Mouse (Mus musculus): ENCODE measurements around the gene Phldb2. TPM values are rescaled to one million over a fixed set of nuclear protein-coding genes. Genes with fewer than 3 reads are reported as not detected.

Phldb2 gene
- polyA plus RNA-seq, 1 experiment from 2014 or later, result 32.9 TPM

DNA sequence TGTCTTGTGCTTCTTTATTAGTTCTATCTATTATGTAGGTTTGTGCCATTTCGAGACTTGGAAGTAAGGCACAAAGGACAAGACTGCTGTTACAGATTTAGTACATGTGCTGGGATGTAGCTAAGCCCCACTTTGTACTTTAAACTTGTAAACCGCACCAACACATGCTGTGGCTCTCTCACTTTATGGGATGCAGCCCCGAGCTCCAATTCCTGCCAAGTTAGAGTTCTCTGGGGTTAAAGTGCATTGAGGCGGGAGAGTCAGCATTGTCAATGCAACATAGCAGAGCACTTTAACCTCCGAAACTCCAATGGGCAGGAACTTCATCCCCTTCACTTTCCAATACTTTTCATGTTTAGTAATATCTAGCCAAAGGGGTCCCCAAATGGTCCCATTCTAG lies 224.2 kb downstream of the Phldb2 start:
- no peak overlapping the region for H3K4me2 ChIP-seq (replicated peaks)
- no peak for ATAC-seq (ENCODE audit: low FRiP score, low read depth)
- no peak overlapping the region for H3K9ac ChIP-seq
- H3K36me3 ChIP-seq, result peaks cover 32% of the 10 kb centered on the region
- no peak overlapping the region for H3K4me3 ChIP-seq
- H3K27ac ChIP-seq, result no peak overlapping the region
- no peaks in the 10 kb centered on the region for H3K9me3 ChIP-seq
- WGBS, result 84% methylated on average over 5 of the region's 5 CpGs
- H3K4me1 ChIP-seq, result 0 out of 2 replicates have a peak, but pooled peaks cover 7% of the 10 kb centered on the region
- H3K27me3 ChIP-seq (replicated peaks), result no peaks in the 10 kb centered on the region

DNA sequence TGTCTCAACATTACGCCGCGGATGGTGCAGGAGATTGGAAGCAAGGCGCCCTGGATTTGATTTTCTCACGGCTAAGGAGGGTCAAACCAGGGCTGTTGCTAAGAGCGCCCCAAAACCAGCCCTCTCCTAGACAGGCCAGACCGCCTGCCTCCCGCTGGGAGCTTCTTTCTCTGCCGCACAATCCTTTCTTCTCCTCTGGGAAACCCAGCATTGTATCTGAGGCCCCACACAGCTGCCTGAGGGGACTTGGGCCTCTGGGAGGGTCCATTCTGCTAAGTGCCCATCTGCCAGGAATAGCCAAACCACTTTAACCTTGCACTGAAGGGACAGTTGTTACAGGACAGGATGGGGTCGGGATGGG lies 228.7 kb downstream of the Phldb2 start:
- H3K9ac ChIP-seq, result peak overlapping the region; percentile 84
- H3K4me1 ChIP-seq, result peaks cover 41% of the 10 kb centered on the region
- peak overlapping the region; percentile 64 for H3K4me2 ChIP-seq (replicated peaks)
- peak overlapping the region; percentile 56 for H3K4me3 ChIP-seq
- peak; percentile 86 for ATAC-seq (ENCODE audit: low FRiP score, low read depth)
- H3K36me3 ChIP-seq, result peaks cover 29% of the 10 kb centered on the region
- H3K9me3 ChIP-seq, result no peaks in the 10 kb centered on the region
- H3K27ac ChIP-seq, result peak overlapping the region; percentile 93
- under 1% methylated on average over 10 of the region's 10 CpGs for whole genome bisulfite sequencing
- no peaks in the 10 kb centered on the region for H3K27me3 ChIP-seq (replicated peaks)

DNA sequence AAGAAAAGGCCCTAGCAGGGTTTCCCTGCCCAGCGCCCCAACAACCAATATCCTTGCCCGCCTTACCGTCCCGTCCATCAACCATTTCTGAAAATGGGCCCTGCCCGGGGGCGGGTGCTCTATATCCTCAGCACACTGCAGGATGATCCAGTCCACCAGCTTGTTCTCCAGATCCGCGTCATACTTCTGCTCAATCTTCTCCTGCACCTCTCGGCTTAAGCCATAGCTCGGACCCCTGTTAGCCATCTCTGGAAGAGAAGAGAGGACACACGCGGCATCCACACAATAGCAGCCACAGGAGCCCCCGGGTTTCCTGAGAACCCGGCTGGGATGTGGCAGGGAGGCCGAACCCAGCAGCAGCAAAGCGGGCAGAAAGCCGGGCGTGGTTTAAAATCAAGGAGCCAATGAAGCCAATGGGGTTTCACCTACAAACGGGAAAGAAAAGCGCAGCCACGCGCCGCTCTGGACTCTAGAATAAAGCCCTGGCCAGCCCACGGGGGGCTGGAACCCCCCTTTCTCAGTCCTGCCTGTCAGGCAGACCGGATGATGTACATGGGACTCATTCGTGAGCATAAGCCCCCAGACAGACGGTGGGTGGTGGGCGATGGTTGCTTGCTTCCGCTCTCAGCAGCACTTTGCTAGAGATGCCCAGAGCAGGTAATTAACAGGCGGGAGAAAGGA lies 229.2 kb downstream of the Phldb2 start, which contains the start of gene Tagln3:
Gene Tagln3 (minus strand): TSS at position 548 of the 681 bp plus-strand sequence.
- Histone ChIP-seq H3K27ac (peak within 1 kb of the TSS; percentile 93), H3K27me3 (replicated peaks) (no peaks in the 10 kb centered on the region), H3K4me3 (peak within 1 kb of the TSS; percentile 56), H3K9me3 (no peaks in the 10 kb centered on the region), H3K4me2 (replicated peaks) (peak within 1 kb of the TSS; percentile 64), H3K9ac (peak within 1 kb of the TSS; percentile 84), H3K4me1 (peaks cover 45% of the 10 kb centered on the region), H3K36me3 (peaks cover 29% of the 10 kb centered on the region)
- peak; percentile 90 for ATAC-seq (ENCODE audit: low FRiP score, low read depth)
- under 1% methylated on average over 30 of the region's 30 CpGs for WGBS

DNA sequence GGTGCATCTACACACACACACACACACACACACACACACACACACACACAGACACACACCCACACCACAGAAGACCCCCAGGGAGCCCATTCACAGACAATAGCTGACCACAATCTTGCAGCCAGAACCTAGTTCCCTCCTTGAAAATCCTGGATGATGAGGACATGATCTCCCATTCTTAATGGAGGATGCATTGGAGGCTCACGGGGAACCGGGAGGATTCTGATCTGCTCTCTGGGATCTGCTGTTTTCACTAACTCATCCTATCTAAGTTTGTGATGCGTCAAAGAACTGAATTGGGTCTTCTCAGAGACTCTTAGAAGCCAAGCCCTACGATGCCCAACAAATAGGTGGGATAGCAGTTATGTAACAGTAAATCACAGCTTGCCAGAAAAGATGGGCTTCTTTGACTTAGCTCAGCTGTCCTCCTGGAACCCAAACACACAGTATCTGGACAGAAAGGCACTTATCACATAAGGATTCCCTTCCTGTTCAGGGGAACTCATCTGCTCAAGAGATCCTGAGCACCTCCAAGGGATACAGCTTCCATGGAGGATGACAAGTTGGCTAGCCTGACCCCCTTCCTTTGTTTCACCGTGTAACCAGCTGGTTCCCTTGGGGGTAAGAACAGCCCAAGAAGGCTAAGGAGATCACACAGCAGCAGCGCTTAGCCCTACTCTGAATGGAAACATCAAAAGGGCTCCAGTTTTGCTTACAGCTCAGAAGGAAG lies 230.1 kb downstream of the Phldb2 start:
- H3K27ac ChIP-seq, result peak overlapping the region; percentile 93
- ATAC-seq (ENCODE audit: low FRiP score, low read depth), result peak; percentile 46
- 28% methylated on average over 6 of the region's 6 CpGs for WGBS
- peak overlapping the region; percentile 56 for H3K4me3 ChIP-seq
- H3K4me1 ChIP-seq, result peaks cover 45% of the 10 kb centered on the region
- no peaks in the 10 kb centered on the region for H3K27me3 ChIP-seq (replicated peaks)
- peak overlapping the region; percentile 84 for H3K9ac ChIP-seq
- no peaks in the 10 kb centered on the region for H3K9me3 ChIP-seq
- peaks cover 33% of the 10 kb centered on the region for H3K36me3 ChIP-seq
- H3K4me2 ChIP-seq (replicated peaks), result peak overlapping the region; percentile 64

DNA sequence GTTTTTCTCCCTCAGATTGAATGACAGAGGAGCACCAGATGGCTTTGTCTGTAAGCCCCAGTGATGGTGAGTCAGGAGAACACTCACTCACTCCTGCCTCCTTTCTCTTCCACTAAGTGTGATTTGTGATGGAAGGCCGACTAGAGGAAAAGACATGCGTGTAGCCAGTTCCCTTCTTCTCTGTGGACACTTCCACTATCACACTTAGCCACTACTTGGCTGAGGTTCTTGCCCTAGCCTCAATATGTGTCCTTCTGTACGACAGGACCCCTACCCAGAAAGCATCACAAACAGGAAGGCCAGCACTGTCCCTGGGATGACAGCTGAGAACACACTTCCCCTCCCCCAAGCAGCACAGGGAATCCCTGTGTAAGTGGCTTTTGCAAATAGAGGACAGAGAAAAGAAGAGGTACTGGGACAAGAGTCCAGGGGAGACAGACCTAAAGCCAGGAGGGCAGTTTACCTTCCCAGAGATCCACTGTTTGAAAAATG lies 230.9 kb downstream of the Phldb2 start:
- H3K9ac ChIP-seq, result peak overlapping the region; percentile 84

DNA sequence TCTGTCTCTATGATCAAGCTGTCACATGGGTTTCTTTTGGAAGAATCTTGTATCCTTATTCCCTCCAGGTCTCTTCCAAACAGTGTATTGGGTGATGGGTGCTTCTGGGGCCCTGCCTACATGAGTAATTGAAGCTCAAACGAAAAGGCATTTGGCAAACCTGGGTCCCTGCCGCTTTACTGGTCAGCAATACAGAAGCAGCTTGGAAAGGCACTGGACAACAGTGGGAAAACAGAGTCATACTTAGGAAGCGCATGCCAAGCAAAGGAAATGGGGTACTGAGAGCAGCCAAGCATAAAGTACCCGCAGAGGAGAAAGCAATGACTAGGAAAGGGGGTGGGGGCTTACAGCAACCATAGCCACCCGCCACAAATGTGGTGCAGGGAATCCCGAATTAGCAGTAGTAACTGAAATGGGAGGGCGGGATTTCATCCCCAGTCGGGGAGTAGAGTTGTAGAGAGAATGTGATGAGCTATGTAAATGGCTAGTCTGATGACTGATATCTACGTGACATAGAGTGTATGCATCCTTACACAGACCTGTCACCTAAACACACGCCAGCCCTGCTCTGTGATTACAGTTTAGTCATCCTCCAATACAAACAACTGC lies 233.3 kb downstream of the Phldb2 start:
- Histone ChIP-seq H3K4me2 (replicated peaks) (peak overlapping the region; percentile 64), H3K4me3 (peak overlapping the region; percentile 4; the same call in 1 of the 2 replicates), H3K4me1 (peaks cover 38% of the 10 kb centered on the region), H3K9me3 (no peaks in the 10 kb centered on the region), H3K36me3 (peaks cover 60% of the 10 kb centered on the region), H3K9ac (no peak overlapping the region; the same call in 1 of the 2 replicates), H3K27ac (no peak overlapping the region), H3K27me3 (replicated peaks) (no peaks in the 10 kb centered on the region)
- 90% methylated on average over 10 of the region's 10 CpGs for WGBS
- no peak for ATAC-seq (ENCODE audit: low FRiP score, low read depth)

More for the DNA sequence above, 230.9 kb downstream of the Phldb2 start:
- Histone ChIP-seq H3K4me1 (peaks cover 45% of the 10 kb centered on the region), H3K36me3 (peaks cover 39% of the 10 kb centered on the region), H3K4me2 (replicated peaks) (peak overlapping the region; percentile 64), H3K4me3 (peak overlapping the region; percentile 56), H3K27me3 (replicated peaks) (no peaks in the 10 kb centered on the region), H3K27ac (peak overlapping the region; percentile 93), H3K9me3 (no peaks in the 10 kb centered on the region)
- 0 out of 2 replicates have a peak, but pooled peaks have one; percentile 7 for ATAC-seq (ENCODE audit: low FRiP score, low read depth)
- 47% methylated on average over 3 of the region's 3 CpGs for WGBS

DNA sequence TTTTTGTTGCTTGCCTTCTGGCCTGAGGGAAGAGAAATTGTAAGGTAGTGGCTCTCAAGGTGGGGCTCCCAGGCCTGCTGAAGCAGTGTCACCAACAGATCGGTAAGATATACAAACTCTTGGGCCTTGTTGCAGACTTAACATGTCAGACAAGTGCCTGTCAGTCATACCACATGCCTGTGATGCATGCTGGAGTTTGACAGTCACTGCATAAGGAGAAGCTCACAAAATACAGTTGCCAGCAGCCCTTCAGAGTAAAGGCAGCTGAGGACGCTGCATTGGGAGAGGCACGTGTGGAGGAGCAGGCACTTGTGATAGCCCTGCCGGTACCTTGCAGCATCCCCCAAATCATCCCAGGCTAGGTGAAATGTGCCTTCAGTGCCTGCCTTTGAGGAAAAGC lies 235.1 kb downstream of the Phldb2 start:
- Histone ChIP-seq H3K36me3 (peaks cover 76% of the 10 kb centered on the region), H3K4me1 (peaks cover 44% of the 10 kb centered on the region)
- WGBS, result 96% methylated on average over 4 of the region's 4 CpGs

DNA sequence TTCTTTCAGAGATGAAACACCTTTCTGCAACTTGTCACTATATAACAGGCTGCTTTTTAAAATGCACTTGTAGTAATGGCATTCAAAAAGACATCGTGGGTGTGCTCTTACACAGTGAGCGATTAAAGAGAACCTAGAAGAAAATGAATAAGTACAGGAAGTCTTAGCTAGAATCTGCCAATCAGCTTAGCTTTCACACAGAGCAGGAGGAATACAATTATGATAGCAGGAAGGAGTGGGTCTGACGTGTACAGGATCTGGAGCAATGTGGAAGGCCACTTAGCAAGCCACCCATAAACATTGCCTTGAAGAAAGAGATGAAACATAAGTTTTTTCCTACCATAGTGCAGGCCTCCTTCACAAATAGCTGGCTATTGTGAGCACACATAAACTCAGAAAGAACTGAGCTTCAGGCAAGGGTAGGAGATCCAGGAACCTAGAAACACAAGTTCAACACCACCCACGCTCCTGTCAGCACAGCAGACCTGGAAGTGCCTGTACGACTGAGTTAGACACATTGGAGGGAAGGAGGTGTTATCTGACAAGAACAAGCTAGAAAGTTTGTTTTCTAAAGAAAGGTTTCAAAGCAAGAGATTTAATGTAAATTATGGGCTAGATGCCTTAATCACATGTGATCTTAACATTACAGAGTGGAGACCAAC lies 238.8 kb downstream of the Phldb2 start:
- Histone ChIP-seq H3K36me3 (peaks cover 80% of the 10 kb centered on the region), H3K4me3 (no peak overlapping the region), H3K9ac (no peak overlapping the region), H3K4me2 (replicated peaks) (no peak overlapping the region), H3K27me3 (replicated peaks) (no peaks in the 10 kb centered on the region), H3K27ac (no peak overlapping the region), H3K9me3 (no peaks in the 10 kb centered on the region), H3K4me1 (peaks cover 9% of the 10 kb centered on the region)
- WGBS, result 89% methylated on average over 5 of the region's 5 CpGs
- ATAC-seq (ENCODE audit: low FRiP score, low read depth), result no peak

More for the DNA sequence above, 235.1 kb downstream of the Phldb2 start:
- no peak for ATAC-seq (ENCODE audit: low FRiP score, low read depth)
- Histone ChIP-seq H3K9ac (no peak overlapping the region), H3K9me3 (no peaks in the 10 kb centered on the region), H3K27me3 (replicated peaks) (no peaks in the 10 kb centered on the region), H3K27ac (no peak overlapping the region), H3K4me2 (replicated peaks) (no peak overlapping the region), H3K4me3 (no peak overlapping the region)

DNA sequence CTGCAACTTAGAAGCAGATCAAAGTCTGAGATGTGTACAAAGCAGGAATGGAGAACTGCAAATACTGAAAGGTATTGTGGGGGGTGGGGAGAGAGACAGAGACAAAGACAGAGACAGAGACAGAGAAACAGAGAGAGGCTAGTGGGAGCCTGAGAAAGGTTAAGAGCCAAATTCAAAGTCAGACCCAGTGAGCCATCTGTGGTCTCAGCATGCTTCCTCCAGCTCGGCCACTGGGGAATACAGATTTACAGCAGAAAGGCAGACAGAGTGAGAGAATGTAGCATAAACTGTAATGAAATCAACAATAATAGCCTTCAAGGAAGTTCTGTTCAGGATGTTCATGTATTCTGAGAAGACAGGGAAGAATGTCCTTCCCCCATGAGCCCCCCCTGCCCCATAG lies 239.5 kb downstream of the Phldb2 start:
- Histone ChIP-seq H3K4me3 (no peak overlapping the region), H3K9me3 (no peaks in the 10 kb centered on the region), H3K36me3 (peaks cover 75% of the 10 kb centered on the region), H3K27me3 (replicated peaks) (no peaks in the 10 kb centered on the region), H3K27ac (no peak overlapping the region; the same call in 1 of the 2 replicates), H3K4me1 (peaks cover 6% of the 10 kb centered on the region), H3K9ac (no peak overlapping the region), H3K4me2 (replicated peaks) (no peak overlapping the region)
- no peak for ATAC-seq (ENCODE audit: low FRiP score, low read depth)
- WGBS, result 71% methylated on average over 1 of the region's 1 CpGs

DNA sequence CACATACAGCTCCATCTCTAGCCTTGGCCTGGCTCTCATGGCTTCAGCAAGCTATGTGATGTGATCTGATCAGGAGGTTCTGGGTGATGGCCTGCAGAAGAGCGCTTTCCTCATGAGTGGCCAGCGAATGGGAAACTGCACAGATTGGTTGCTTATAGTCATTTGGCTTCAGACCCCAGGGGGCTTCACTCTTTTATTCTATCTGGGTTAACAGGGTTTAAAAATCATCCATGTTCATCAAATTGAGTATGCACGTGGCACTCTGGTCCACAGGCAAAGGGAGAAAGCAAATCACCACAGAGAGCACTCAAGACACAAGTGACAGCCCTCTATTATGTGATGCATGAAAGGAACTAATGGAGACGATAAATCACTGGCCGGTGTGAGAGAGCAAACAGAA lies 240.1 kb downstream of the Phldb2 start:
- H3K27me3 ChIP-seq (replicated peaks), result no peaks in the 10 kb centered on the region
- H3K4me1 ChIP-seq, result peaks cover 6% of the 10 kb centered on the region
- no peak overlapping the region for H3K27ac ChIP-seq
- WGBS, result 59% methylated on average over 5 of the region's 5 CpGs
- peaks cover 68% of the 10 kb centered on the region for H3K36me3 ChIP-seq
- H3K4me3 ChIP-seq, result no peak overlapping the region
- peak; percentile 46; the same call in 1 of the 2 replicates for ATAC-seq (ENCODE audit: low FRiP score, low read depth)
- H3K9me3 ChIP-seq, result no peaks in the 10 kb centered on the region
- no peak overlapping the region for H3K4me2 ChIP-seq (replicated peaks)
- no peak overlapping the region for H3K9ac ChIP-seq

DNA sequence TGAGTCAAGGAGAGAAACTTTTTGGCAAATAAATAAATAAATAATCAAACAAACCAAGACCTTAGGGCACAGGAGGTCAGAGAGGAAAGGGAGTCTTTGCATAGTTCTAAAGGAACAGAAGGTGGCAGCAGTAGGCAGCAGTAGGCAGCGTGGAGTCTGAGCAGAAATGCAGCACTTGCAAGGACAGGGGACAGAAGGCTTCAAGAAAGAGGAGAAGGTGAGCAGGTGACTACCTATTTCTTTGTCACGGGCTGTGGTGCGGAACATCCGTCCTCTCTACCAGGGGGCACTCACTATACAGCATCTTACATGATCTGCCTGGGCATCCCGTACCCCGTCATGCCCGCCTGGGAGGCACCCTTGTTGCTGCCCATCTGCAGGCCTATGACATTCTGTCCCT lies 242.1 kb downstream of the Phldb2 start:
- no peak overlapping the region for H3K4me3 ChIP-seq
- peaks cover 6% of the 10 kb centered on the region for H3K4me1 ChIP-seq
- H3K4me2 ChIP-seq (replicated peaks), result no peak overlapping the region
- H3K9me3 ChIP-seq, result no peaks in the 10 kb centered on the region
- ATAC-seq (ENCODE audit: low FRiP score, low read depth), result no peak; the same call in 1 of the 2 replicates
- H3K27ac ChIP-seq, result no peak overlapping the region
- 72% methylated on average over 7 of the region's 7 CpGs for WGBS
- H3K9ac ChIP-seq, result no peak overlapping the region
- peaks cover 50% of the 10 kb centered on the region for H3K36me3 ChIP-seq
- no peaks in the 10 kb centered on the region for H3K27me3 ChIP-seq (replicated peaks)
